Mouse (Mus musculus) spleen, adult 2 months (tissue): Measurements from ENCODE around the gene Susd3. TPM values are rescaled to one million over a fixed set of nuclear protein-coding genes. Genes with fewer than 3 reads are reported as not detected.

Experiments
- DNase-seq, 2 experiments: peaks; one replicate each; pipeline versions ENCODE4 v3.0.0 to v3.0.0-alpha.2; 2012 to 2021; ENCODE audit warnings: low spot score in 2 of 2, low read depth in 1 of 2
- H3K27ac ChIP-seq: fragments of 200-500 bp; 2 replicates; pipeline ENCODE4 v1.5.1; 2012; ENCODE audit warnings: low read length, inconsistent platforms; ENCODE audit not compliant: insufficient read depth
- H3K27me3 ChIP-seq: fragments of 200-500 bp; 2 replicates; pipeline ENCODE4 v1.6.1; 2012; ENCODE audit warnings: mild to moderate bottlenecking, moderate library complexity, low read length, inconsistent platforms; ENCODE audit not compliant: control insufficient read depth, insufficient read depth
- H3K36me3 ChIP-seq: fragments of 200-500 bp; 2 replicates; pipeline ENCODE4 v1.6.1; 2012; ENCODE audit warnings: mild to moderate bottlenecking, low read length, inconsistent platforms; ENCODE audit not compliant: control insufficient read depth, insufficient read depth
- H3K4me1 ChIP-seq: fragments of 200-500 bp; 2 replicates; pipeline ENCODE4 v1.6.1; 2011; ENCODE audit warnings: inconsistent platforms; ENCODE audit not compliant: control insufficient read depth, insufficient read depth, insufficient read length
- H3K4me3 ChIP-seq: fragments of 200-500 bp; 2 replicates; pipeline ENCODE4 v1.5.1; 2011; ENCODE audit warnings: mild to moderate bottlenecking, inconsistent platforms; ENCODE audit not compliant: insufficient read depth, insufficient read length; ENCODE audit errors: extremely low read depth
- CTCF ChIP-seq: fragments of 200-500 bp; IDR thresholded peaks from 2 replicates; pipeline ENCODE4 v1.5.1; 2011; ENCODE audit warnings: mild to moderate bottlenecking, inconsistent platforms; ENCODE audit not compliant: insufficient read depth, insufficient read length, insufficient replicate concordance; ENCODE audit errors: extremely low read depth
- POLR2A ChIP-seq: fragments of 200-500 bp; IDR thresholded peaks from 2 replicates; pipeline ENCODE4 v1.6.1; 2011; ENCODE audit warnings: low read depth, low read length, inconsistent platforms
- WGBS: fragments of 180-500 bp; shearing (Covaris S2); methylation state at CpG from one replicate; pipeline ENCODE4 v1.1.7; 2018; 5-methylcytosine and 5-hydroxymethylcytosine counted together
- polyA plus RNA-seq: library from polyadenylated mRNA; depleted of rRNA; stranded (reverse); fragments of >200 nt; gene quantifications from 2 replicates; pipeline ENCODE4 v1.2.3, GENCODE M21; 2012; rRNA removed

The Susd3 gene
- polyA plus RNA-seq, 1 experiment = 49.7 TPM

- TF ChIP-seq CTCF (no peak), POLR2A (no peak)
- WGBS = 17% methylated on average over 15 of the region's 15 CpGs
- peaks cover 13% of the 10 kb centered on the region; the same call in 1 of the 2 replicates for H3K4me1 ChIP-seq
- no peaks in the 10 kb centered on the region for H3K27me3 ChIP-seq
- H3K27ac ChIP-seq = peak overlapping the region; percentile 9
- no peak for DNase-seq
- H3K4me3 ChIP-seq = peak overlapping the region; percentile 72
- H3K36me3 ChIP-seq = no peaks in the 10 kb centered on the region
These were observed 60.1 kb downstream of the Susd3 start for GRCm38 (mm10) chr13:49188219-49188965.

GRCm38 (mm10) chr13:49187288-49188218, 61.0 kb downstream of the Susd3 start, which contains the start of gene Ninj1:
Gene Ninj1 (plus strand): TSS chr13:49187485.
- no peaks in the 10 kb centered on the region for H3K27me3 ChIP-seq
- TF ChIP-seq POLR2A = peak; percentile 53
- TF ChIP-seq CTCF = no peak
- WGBS = 1% methylated on average over 79 of the region's 87 CpGs
- peak within 1 kb of the TSS; percentile 72 for H3K4me3 ChIP-seq
- peak; percentile 65 to 79 for DNase-seq
- no peaks in the 10 kb centered on the region for H3K36me3 ChIP-seq
- H3K27ac ChIP-seq = peak within 1 kb of the TSS; percentile 70
- peaks cover 13% of the 10 kb centered on the region; the same call in 1 of the 2 replicates for H3K4me1 ChIP-seq

GRCm38 (mm10) chr13:49186798-49187287, 61.7 kb downstream of the Susd3 start:
- TF ChIP-seq CTCF (no peak), POLR2A (no peak)
- WGBS = 21% methylated on average over 11 of the region's 11 CpGs
- Histone ChIP-seq H3K4me1 (peaks cover 13% of the 10 kb centered on the region; the same call in 1 of the 2 replicates), H3K27ac (peak overlapping the region; percentile 65), H3K36me3 (no peaks in the 10 kb centered on the region), H3K27me3 (no peaks in the 10 kb centered on the region), H3K4me3 (peak overlapping the region; percentile 51; the same call in 1 of the 2 replicates)
- no peak for DNase-seq

- TF ChIP-seq POLR2A = no peak
- TF ChIP-seq CTCF = no peak
- no peaks in the 10 kb centered on the region for H3K36me3 ChIP-seq
- H3K4me1 ChIP-seq = peaks cover 11% of the 10 kb centered on the region; the same call in 1 of the 2 replicates
- DNase-seq = no peak
- H3K27ac ChIP-seq = no peak overlapping the region
- H3K27me3 ChIP-seq = no peaks in the 10 kb centered on the region
- 76% methylated on average over 5 of the region's 5 CpGs for WGBS
- no peak overlapping the region for H3K4me3 ChIP-seq
These were observed 64.9 kb downstream of the Susd3 start for GRCm38 (mm10) chr13:49183646-49184045.

- H3K27ac ChIP-seq = no peak overlapping the region
- H3K4me1 ChIP-seq = peaks cover 6% of the 10 kb centered on the region; the same call in 1 of the 2 replicates
- WGBS = 86% methylated on average over 5 of the region's 5 CpGs
- no peaks in the 10 kb centered on the region for H3K36me3 ChIP-seq
- no peak overlapping the region for H3K4me3 ChIP-seq
- H3K27me3 ChIP-seq = no peaks in the 10 kb centered on the region
- DNase-seq = no peak
- TF ChIP-seq POLR2A = no peak
- no peak for TF ChIP-seq CTCF
These were observed 65.3 kb downstream of the Susd3 start for GRCm38 (mm10) chr13:49183161-49183560.

GRCm38 (mm10) chr13:49181411-49181984, 67.0 kb downstream of the Susd3 start:
- DNase-seq = no peak
- no peak for TF ChIP-seq POLR2A
- 91% methylated on average over 3 of the region's 3 CpGs for WGBS
- Histone ChIP-seq H3K27ac (no peak overlapping the region), H3K4me3 (no peak overlapping the region), H3K36me3 (no peaks in the 10 kb centered on the region), H3K27me3 (no peaks in the 10 kb centered on the region), H3K4me1 (no peaks in the 10 kb centered on the region)

DNA sequence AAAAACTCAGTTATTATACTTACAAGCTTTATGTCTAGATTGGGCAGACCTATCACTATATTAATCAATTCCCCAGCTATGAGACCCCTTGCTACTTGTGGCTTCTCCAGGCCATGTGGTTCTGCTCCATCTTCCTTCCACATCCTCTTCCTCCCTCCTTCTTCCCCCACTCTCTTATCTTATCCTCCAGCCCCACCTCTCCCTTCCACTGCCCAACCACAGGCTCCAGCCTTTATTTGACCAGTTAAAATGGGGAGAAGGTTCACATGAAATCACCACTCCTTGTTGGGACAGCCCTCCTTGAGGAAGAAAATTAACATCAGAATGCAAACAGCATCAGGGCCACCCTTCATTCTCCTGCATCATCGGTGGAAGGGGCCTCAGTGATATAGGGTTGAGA, 67.8 kb downstream of the Susd3 start:
- DNase-seq = no peak
- WGBS = 45% methylated on average over 1 of the region's 1 CpGs
- H3K27ac ChIP-seq = no peak overlapping the region
- H3K36me3 ChIP-seq = no peaks in the 10 kb centered on the region
- H3K4me1 ChIP-seq = no peaks in the 10 kb centered on the region
- no peak overlapping the region for H3K4me3 ChIP-seq
- no peaks in the 10 kb centered on the region for H3K27me3 ChIP-seq
- TF ChIP-seq POLR2A (no peak), CTCF (no peak)

Other genes starting within 250 kb of the Susd3 start
- gene Wnk2, start 100.7 kb downstream of the Susd3 start, polyA plus RNA-seq = 0.62 and 0.87 TPM in 2 replicates
- 234 and 343 TPM in 2 replicates for gene Ninj1, start 61.2 kb downstream of the Susd3 start, polyA plus RNA-seq
- 79.4 and 106 TPM in 2 replicates for gene Card19, start 32.7 kb downstream of the Susd3 start, polyA plus RNA-seq
- 21.3 and 22.0 TPM in 2 replicates for gene Fgd3, start 71.6 kb upstream of the Susd3 start, polyA plus RNA-seq
- gene Bicd2, start 92.9 kb upstream of the Susd3 start, polyA plus RNA-seq = 19.4 and 21.0 TPM in 2 replicates
- 1.8 and 2.2 TPM in 2 replicates for gene Ippk, start 172.5 kb upstream of the Susd3 start, polyA plus RNA-seq
- not detected in 2 replicates for gene Tes3-ps, start 244.6 kb upstream of the Susd3 start, polyA plus RNA-seq